Mouse (Mus musculus) embryo, embryonic 9.5 days (tissue): ENCODE measurements at regions not wholly inside any gene's neighbourhood (a gene's known extent, or its start where the extent isn't known, plus 50 kb on each side); places are given as distances from the start of the nearest gene placed in this dataset.
"Not testable (repeated sequence)": the region's sequence is repeated elsewhere in the genome, so short reads cannot be mapped to it uniquely, and the experiment has no call there.

ENCODE experiments used
- DNase-seq: peaks from one replicate; pipeline ENCODE4 v3.0.0-alpha.2; 2017; ENCODE audit errors: extremely low spot score

- no peak for DNase-seq
These were observed 758.5 kb downstream of the Robo2 start for GRCm38 (mm10) chr16:73652976-73653690.

GRCm38 (mm10) chr16:73647201-73647782 is 764.3 kb downstream of the Robo2 start:
- DNase-seq: peak; percentile 52

GRCm38 (mm10) chr16:73613017-73613416 is 798.6 kb downstream of the Robo2 start:
- no peak for DNase-seq

- no peak for DNase-seq
These were observed 820.2 kb downstream of the Robo2 start for GRCm38 (mm10) chr16:73591421-73591820.

- DNase-seq: no peak
These were observed 850.4 kb downstream of the Robo2 start for GRCm38 (mm10) chr16:73561216-73561615.

- no peak for DNase-seq
These were observed 854.7 kb downstream of the Robo2 start for GRCm38 (mm10) chr16:73556940-73557339.

- no peak for DNase-seq
These were observed 868.0 kb downstream of the Robo2 start for GRCm38 (mm10) chr16:73543651-73544050.

GRCm38 (mm10) chr16:73538040-73538439 is 873.6 kb downstream of the Robo2 start:
- DNase-seq: no peak

GRCm38 (mm10) chr16:73537541-73537940 is 874.1 kb downstream of the Robo2 start:
- no peak for DNase-seq

GRCm38 (mm10) chr16:73530191-73530590 is 881.4 kb downstream of the Robo2 start:
- peak; percentile 1 for DNase-seq

- not testable (repeated sequence) for DNase-seq
These were observed 888.7 kb downstream of the Robo2 start for GRCm38 (mm10) chr16:73522931-73523330.

- no peak for DNase-seq
These were observed 906.9 kb downstream of the Robo2 start for GRCm38 (mm10) chr16:73504759-73505158.

- DNase-seq: no peak
These were observed 912.9 kb downstream of the Robo2 start for GRCm38 (mm10) chr16:73498636-73499208.

GRCm38 (mm10) chr16:73483214-73483856 is 928.3 kb downstream of the Robo2 start:
- no peak for DNase-seq

GRCm38 (mm10) chr16:73482176-73482575 is 929.4 kb downstream of the Robo2 start:
- DNase-seq: no peak

- no peak for DNase-seq
These were observed 938.1 kb downstream of the Robo2 start for GRCm38 (mm10) chr16:73473502-73473901.

- no peak for DNase-seq
These were observed 940.1 kb downstream of the Robo2 start for GRCm38 (mm10) chr16:73471547-73471946.

- DNase-seq: no peak
These were observed 941.1 kb downstream of the Robo2 start for GRCm38 (mm10) chr16:73470535-73470934.

- no peak for DNase-seq
These were observed 945.3 kb downstream of the Robo2 start for GRCm38 (mm10) chr16:73466296-73466695.

- no peak for DNase-seq
These were observed 949.1 kb downstream of the Robo2 start for GRCm38 (mm10) chr16:73462516-73462915.

- DNase-seq: no peak
These were observed 960.9 kb downstream of the Robo2 start for GRCm38 (mm10) chr16:73450634-73451245.

- no peak for DNase-seq
These were observed 961.8 kb downstream of the Robo2 start for GRCm38 (mm10) chr16:73449836-73450235.
